Mouse (Mus musculus) right cerebral cortex, adult 2 months (tissue): ENCODE results near the gene Vdac2.

Source experiments
- DNase-seq, 2 experiments: peaks; one replicate each; pipeline ENCODE4 v3.0.0; 2021 to 2022; ENCODE audit warnings: low spot score in 2 of 2

Vdac2 gene

GRCm38 (mm10) chr14:21851996-21852791 is 27.2 kb downstream of the Vdac2 start:
- DNase-seq = no peak

- peak; percentile 72 to 80 for DNase-seq
Measured at GRCm38 (mm10) chr14:21853456-21854109, 28.5 kb downstream of the Vdac2 start.

- no peak for DNase-seq
Measured at GRCm38 (mm10) chr14:21854271-21854670, 29.2 kb downstream of the Vdac2 start.

- DNase-seq = no peak
Measured at GRCm38 (mm10) chr14:21855961-21856360, 30.9 kb downstream of the Vdac2 start.

GRCm38 (mm10) chr14:21856886-21857285 is 31.8 kb downstream of the Vdac2 start:
- DNase-seq = no peak

GRCm38 (mm10) chr14:21866291-21866690 is 41.3 kb downstream of the Vdac2 start:
- no peak for DNase-seq

GRCm38 (mm10) chr14:21866816-21867215 is 41.8 kb downstream of the Vdac2 start:
- DNase-seq = no peak

GRCm38 (mm10) chr14:21890430-21890829 is 65.4 kb downstream of the Vdac2 start:
- DNase-seq = no peak

GRCm38 (mm10) chr14:21891581-21892340 is 66.7 kb downstream of the Vdac2 start:
- no peak for DNase-seq

GRCm38 (mm10) chr14:21892341-21892659 is 67.3 kb downstream of the Vdac2 start:
- DNase-seq = no peak
